Mouse (Mus musculus) midbrain, postnatal 0 days (tissue): ENCODE results near the gene Olig3. TPM values are rescaled to one million over a fixed set of nuclear protein-coding genes. Genes with fewer than 3 reads are reported as not detected.
"Not testable (repeated sequence)": the region's sequence is repeated elsewhere in the genome, so short reads cannot be mapped to it uniquely, and the experiment has no call there.

Experiments
- ATAC-seq: fragments of 200-750 bp; cut with Nextera tagmentation; 2 replicates; pipeline ENCODE4 v1.8.0; 2017; ENCODE audit warnings: moderate number of reproducible peaks, mild to moderate bottlenecking, moderate TSS enrichment, moderate library complexity; ENCODE audit not compliant: low FRiP score
- DNase-seq: peaks from one replicate; pipeline ENCODE4 v3.0.0-alpha.2; 2015; ENCODE audit warnings: low spot score
- H3K27ac ChIP-seq: fragments of 300-500 bp; sonication (generic); 2 replicates; pipeline ENCODE4 v1.5.1; 2014; ENCODE audit warnings: low read depth, mild to moderate bottlenecking, low read length, mixed read lengths
- H3K27me3 ChIP-seq: fragments of 300-500 bp; sonication (generic); 2 replicates; pipeline ENCODE4 v1.6.1; 2014; ENCODE audit warnings: low read length, control low read depth, mixed read lengths; ENCODE audit not compliant: insufficient read depth
- H3K36me3 ChIP-seq: fragments of 300-500 bp; sonication (generic); 2 replicates; pipeline ENCODE4 v1.6.1; 2014; ENCODE audit warnings: low read length, control low read depth, mixed read lengths; ENCODE audit not compliant: insufficient read depth
- H3K4me1 ChIP-seq: fragments of 300-500 bp; sonication (generic); 2 replicates; pipeline ENCODE4 v1.6.1; 2014; ENCODE audit warnings: mild to moderate bottlenecking, control low read depth, antibody characterized with exemption, low read length, mixed read lengths; ENCODE audit not compliant: insufficient read depth
- H3K4me2 ChIP-seq: fragments of 300-500 bp; sonication (generic); 2 replicates; pipeline ENCODE4 v1.6.1; 2014; ENCODE audit warnings: low read depth, mild to moderate bottlenecking, low read length, mixed read lengths; ENCODE audit not compliant: poor library complexity, severe bottlenecking
- H3K4me3 ChIP-seq: fragments of 300-500 bp; sonication (generic); 2 replicates; pipeline ENCODE4 v1.5.1; 2014; ENCODE audit warnings: low read depth, mild to moderate bottlenecking, low read length, moderate library complexity
- H3K9ac ChIP-seq: fragments of 300-500 bp; sonication (generic); replicated peaks from 2 replicates; pipeline ENCODE4 v1.6.1; 2014; ENCODE audit warnings: mild to moderate bottlenecking, low read length, moderate library complexity, mixed read lengths; ENCODE audit not compliant: poor library complexity, severe bottlenecking
- H3K9me3 ChIP-seq: fragments of 300-500 bp; sonication (generic); 2 replicates; pipeline ENCODE4 v1.6.1; 2016; ENCODE audit warnings: low read length, control low read depth
- CTCF ChIP-seq: IDR thresholded peaks from 2 replicates; pipeline ENCODE4 v1.5.1; 2016; ENCODE audit warnings: antibody characterized with exemption, mild to moderate bottlenecking
- WGBS: fragments of 180-500 bp; shearing (Covaris S2); extraction: QIAGEN DNeasy Blood & Tissue Kit; methylation state at CpG from one replicate; pipeline ENCODE4 v1.1.7; 2014; 5-methylcytosine and 5-hydroxymethylcytosine counted together
- polyA plus RNA-seq: library from polyadenylated mRNA; unstranded; fragments of >200 nt; fragmentation: Nextera tagmentation; extraction: Ambion mirVana; gene quantifications from 2 replicates; pipeline ENCODE4 v1.2.1, GENCODE M21; 2015
- total RNA-seq: library from RNA; depleted of rRNA; stranded (reverse); fragments of >200 nt; gene quantifications from 2 replicates; pipeline ENCODE4 v1.2.3, GENCODE M21; 2014

Olig3 gene
- total and polyA plus RNA-seq, 2 experiments from 2014 or later, result 0.77 TPM; not detected in 1

DNA sequence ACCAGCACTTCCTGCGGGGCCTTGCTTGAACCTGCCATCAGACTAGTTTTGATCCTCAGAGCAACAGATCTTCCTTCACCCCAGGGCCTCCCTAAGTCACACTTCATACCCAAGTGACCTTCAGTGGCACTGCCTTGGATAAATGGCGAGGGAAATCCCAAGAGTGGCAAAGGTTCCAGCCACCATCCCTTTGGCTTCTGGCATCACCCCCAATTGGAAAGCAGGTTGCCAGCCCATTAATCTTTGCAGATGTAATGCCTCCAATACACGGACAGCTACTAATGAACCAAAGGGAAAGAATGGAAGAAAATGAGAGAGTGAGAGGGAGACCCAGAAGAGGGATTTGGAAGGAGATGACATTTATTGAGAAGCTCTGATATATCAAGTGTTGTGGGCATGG is 18.0 kb downstream of the Olig3 start:
- no peak for ATAC-seq
- WGBS, result 74% methylated on average over 3 of the region's 3 CpGs
- no peak for DNase-seq

DNA sequence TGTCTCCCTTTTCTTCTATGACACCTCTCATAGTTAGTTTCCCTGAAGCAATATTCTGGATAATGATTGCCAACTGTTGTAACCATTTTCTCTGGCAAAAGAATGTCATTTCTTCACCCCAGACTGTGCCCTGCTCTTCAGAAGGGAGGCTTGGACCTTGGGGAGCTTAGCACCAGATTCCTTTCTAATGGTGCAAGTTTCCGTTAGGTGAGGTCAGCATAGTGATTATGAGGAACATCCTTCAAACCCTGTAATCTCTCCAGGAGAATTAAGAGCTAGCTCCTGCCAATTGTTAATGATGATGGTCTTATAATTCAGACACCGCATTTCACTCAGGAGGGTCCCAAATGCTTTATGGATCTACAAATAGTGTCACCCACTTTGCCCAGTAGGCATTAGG is 19.5 kb downstream of the Olig3 start:
- no peaks in the 10 kb centered on the region; the same call in 1 of the 2 replicates for H3K27me3 ChIP-seq
- H3K4me3 ChIP-seq, result no peak overlapping the region
- H3K27ac ChIP-seq, result no peak overlapping the region
- H3K4me2 ChIP-seq, result no peak overlapping the region
- no peak overlapping the region for H3K9ac ChIP-seq
- WGBS, result 90% methylated on average over 2 of the region's 2 CpGs
- DNase-seq (no peak), ATAC-seq (no peak)
- H3K36me3 ChIP-seq, result no peaks in the 10 kb centered on the region
- TF ChIP-seq CTCF, result no peak
- 0 out of 2 replicates have a peak, but pooled peaks cover 4% of the 10 kb centered on the region for H3K9me3 ChIP-seq
- no peaks in the 10 kb centered on the region for H3K4me1 ChIP-seq

More for the DNA sequence above, 18.0 kb downstream of the Olig3 start:
- no peaks in the 10 kb centered on the region for H3K36me3 ChIP-seq
- H3K27ac ChIP-seq, result no peak overlapping the region
- H3K4me3 ChIP-seq, result no peak overlapping the region
- no peaks in the 10 kb centered on the region for H3K4me1 ChIP-seq
- 0 out of 2 replicates have a peak, but pooled peaks cover 4% of the 10 kb centered on the region for H3K9me3 ChIP-seq
- no peaks in the 10 kb centered on the region; the same call in 1 of the 2 replicates for H3K27me3 ChIP-seq
- no peak overlapping the region for H3K4me2 ChIP-seq
- no peak for TF ChIP-seq CTCF
- no peak overlapping the region for H3K9ac ChIP-seq

- not testable (repeated sequence) for H3K27me3 ChIP-seq, H3K4me2 ChIP-seq, H3K36me3 ChIP-seq, ATAC-seq, H3K27ac ChIP-seq, H3K9me3 ChIP-seq, DNase-seq, H3K4me1 ChIP-seq, H3K9ac ChIP-seq, H3K4me3 ChIP-seq
- 97% methylated on average over 1 of the region's 1 CpGs for WGBS
These were observed 24.6 kb downstream of the Olig3 start for GRCm38 (mm10) chr10:19380971-19381370.

- Histone ChIP-seq H3K4me3 (no peak overlapping the region), H3K4me1 (no peaks in the 10 kb centered on the region), H3K27ac (no peak overlapping the region), H3K36me3 (no peaks in the 10 kb centered on the region), H3K27me3 (no peaks in the 10 kb centered on the region), H3K4me2 (no peak overlapping the region), H3K9me3 (no peaks in the 10 kb centered on the region), H3K9ac (no peak overlapping the region)
- no peak for ATAC-seq
- no peak for TF ChIP-seq CTCF
- WGBS, result 93% methylated on average over 3 of the region's 3 CpGs
- DNase-seq, result no peak
These were observed 27.8 kb downstream of the Olig3 start for GRCm38 (mm10) chr10:19384176-19384575.

- no peak for TF ChIP-seq CTCF
- Histone ChIP-seq H3K27ac (no peak overlapping the region), H3K9ac (no peak overlapping the region), H3K4me1 (no peaks in the 10 kb centered on the region), H3K27me3 (no peaks in the 10 kb centered on the region), H3K9me3 (no peaks in the 10 kb centered on the region), H3K4me3 (no peak overlapping the region), H3K36me3 (no peaks in the 10 kb centered on the region), H3K4me2 (no peak overlapping the region)
- WGBS, result 80% methylated on average over 4 of the region's 4 CpGs
- no peak for DNase-seq
- no peak for ATAC-seq
These were observed 35.5 kb downstream of the Olig3 start for GRCm38 (mm10) chr10:19391819-19392218.

GRCm38 (mm10) chr10:19396485-19397137 is 40.3 kb downstream of the Olig3 start:
- Histone ChIP-seq H3K4me1 (peaks cover 4% of the 10 kb centered on the region; the same call in 1 of the 2 replicates), H3K27me3 (no peaks in the 10 kb centered on the region), H3K9me3 (no peaks in the 10 kb centered on the region), H3K9ac (no peak overlapping the region), H3K36me3 (no peaks in the 10 kb centered on the region), H3K4me3 (no peak overlapping the region), H3K4me2 (peak overlapping the region; percentile 36), H3K27ac (no peak overlapping the region)
- ATAC-seq (peak; percentile 69; the same call in 1 of the 2 replicates), DNase-seq (peak; percentile 78)
- 16% methylated on average over 9 of the region's 9 CpGs for WGBS
- TF ChIP-seq CTCF, result no peak
